Mouse (Mus musculus): ENCODE results near the gene Zfp991. TPM values are rescaled to one million over a fixed set of nuclear protein-coding genes. Genes with fewer than 3 reads are reported as not detected.
"Not testable (repeated sequence)": the region's sequence is repeated elsewhere in the genome, so short reads cannot be mapped to it uniquely, and the experiment has no call there.

The Zfp991 gene
- 1.9 and 2.1 TPM in 2 replicates for polyA plus RNA-seq (2015; fragmentation: Nextera tagmentation; extraction: Ambion mirVana)

- ATAC-seq; DNase-seq (ENCODE audit: low spot score); H3K9ac ChIP-seq (replicated peaks; ENCODE audit: low read depth); H3K27me3 ChIP-seq (replicated peaks; ENCODE audit: insufficient read depth, low read length); H3K36me3 ChIP-seq (ENCODE audit: insufficient read depth, low read length); H3K4me1 ChIP-seq (ENCODE audit: insufficient read depth, low read depth, low read length); H3K27ac ChIP-seq (ENCODE audit: low read length); H3K4me2 ChIP-seq (replicated peaks; ENCODE audit: low read depth, low read length); H3K4me3 ChIP-seq (ENCODE audit: low read depth, low read length); H3K9me3 ChIP-seq (ENCODE audit: low read length): not testable (repeated sequence)
- 35% methylated on average over 2 of the region's 15 CpGs for WGBS
These were observed at the start of gene Zfp991 for GRCm38 (mm10) chr4:147131837-147132459. TSS of gene Zfp991 (plus strand) at chr4:147132038.

GRCm38 (mm10) chr4:147095641-147096040 lies 36.2 kb upstream of the Zfp991 start:
- H3K27ac ChIP-seq (ENCODE audit: low read length); ATAC-seq; H3K4me2 ChIP-seq (replicated peaks; ENCODE audit: low read depth, low read length); H3K9ac ChIP-seq (replicated peaks; ENCODE audit: low read depth); H3K9me3 ChIP-seq (ENCODE audit: low read length); DNase-seq (ENCODE audit: low spot score); H3K4me3 ChIP-seq (ENCODE audit: low read depth, low read length); H3K4me1 ChIP-seq (ENCODE audit: insufficient read depth, low read depth, low read length); H3K36me3 ChIP-seq (ENCODE audit: insufficient read depth, low read length); H3K27me3 ChIP-seq (replicated peaks; ENCODE audit: insufficient read depth, low read length): not testable (repeated sequence)
- 59% methylated on average over 2 of the region's 2 CpGs for WGBS

- H3K4me1 ChIP-seq (ENCODE audit: insufficient read depth, low read depth, low read length); H3K27me3 ChIP-seq (replicated peaks; ENCODE audit: insufficient read depth, low read length); H3K9me3 ChIP-seq (ENCODE audit: low read length); ATAC-seq; H3K27ac ChIP-seq (ENCODE audit: low read length); H3K9ac ChIP-seq (replicated peaks; ENCODE audit: low read depth); H3K36me3 ChIP-seq (ENCODE audit: insufficient read depth, low read length): not testable (repeated sequence)
- peak; percentile 2 for DNase-seq (ENCODE audit: low spot score)
- H3K4me2 ChIP-seq (replicated peaks; ENCODE audit: low read depth, low read length) = peak overlapping the region; percentile 46
- H3K4me3 ChIP-seq (ENCODE audit: low read depth, low read length) = peak overlapping the region; percentile 24; the same call in 1 of the 2 replicates
- 5% methylated on average over 68 of the region's 109 CpGs for WGBS
These were observed 29.9 kb upstream of the Zfp991 start for GRCm38 (mm10) chr4:147101666-147102626.

DNA sequence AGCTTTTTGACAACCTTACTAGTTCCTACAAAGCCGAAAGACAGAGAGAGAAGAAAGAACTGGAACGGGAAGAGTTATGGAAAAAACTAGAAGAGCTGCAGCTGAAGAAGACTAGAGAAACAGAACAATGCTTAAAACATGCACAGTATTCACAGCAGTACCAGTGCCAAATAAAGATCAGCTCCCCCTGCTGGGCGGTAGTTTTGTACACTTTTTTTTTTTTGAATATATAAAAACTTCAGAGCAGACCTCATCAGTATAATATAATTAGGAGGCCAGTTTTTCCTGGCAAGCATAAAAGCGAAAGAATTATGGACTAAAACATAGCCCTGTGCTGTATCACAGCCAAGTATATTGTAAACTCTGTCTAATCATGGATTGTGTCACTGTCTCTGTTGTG lies 28.0 kb upstream of the Zfp991 start:
- H3K36me3 ChIP-seq (ENCODE audit: insufficient read depth, low read length); ATAC-seq; H3K9ac ChIP-seq (replicated peaks; ENCODE audit: low read depth); H3K27ac ChIP-seq (ENCODE audit: low read length); H3K4me3 ChIP-seq (ENCODE audit: low read depth, low read length); H3K4me2 ChIP-seq (replicated peaks; ENCODE audit: low read depth, low read length); H3K27me3 ChIP-seq (replicated peaks; ENCODE audit: insufficient read depth, low read length); H3K9me3 ChIP-seq (ENCODE audit: low read length); H3K4me1 ChIP-seq (ENCODE audit: insufficient read depth, low read depth, low read length): not testable (repeated sequence)
- DNase-seq (ENCODE audit: low spot score) = peak; percentile 2
- WGBS = 43% methylated on average over 4 of the region's 4 CpGs

GRCm38 (mm10) chr4:147117839-147118238 lies 14.0 kb upstream of the Zfp991 start:
- 61% methylated on average over 2 of the region's 3 CpGs for WGBS
- H3K36me3 ChIP-seq (ENCODE audit: insufficient read depth, low read length); H3K4me2 ChIP-seq (replicated peaks; ENCODE audit: low read depth, low read length); ATAC-seq; H3K4me3 ChIP-seq (ENCODE audit: low read depth, low read length); H3K27me3 ChIP-seq (replicated peaks; ENCODE audit: insufficient read depth, low read length); H3K27ac ChIP-seq (ENCODE audit: low read length); H3K9ac ChIP-seq (replicated peaks; ENCODE audit: low read depth); DNase-seq (ENCODE audit: low spot score); H3K4me1 ChIP-seq (ENCODE audit: insufficient read depth, low read depth, low read length); H3K9me3 ChIP-seq (ENCODE audit: low read length): not testable (repeated sequence)

DNA sequence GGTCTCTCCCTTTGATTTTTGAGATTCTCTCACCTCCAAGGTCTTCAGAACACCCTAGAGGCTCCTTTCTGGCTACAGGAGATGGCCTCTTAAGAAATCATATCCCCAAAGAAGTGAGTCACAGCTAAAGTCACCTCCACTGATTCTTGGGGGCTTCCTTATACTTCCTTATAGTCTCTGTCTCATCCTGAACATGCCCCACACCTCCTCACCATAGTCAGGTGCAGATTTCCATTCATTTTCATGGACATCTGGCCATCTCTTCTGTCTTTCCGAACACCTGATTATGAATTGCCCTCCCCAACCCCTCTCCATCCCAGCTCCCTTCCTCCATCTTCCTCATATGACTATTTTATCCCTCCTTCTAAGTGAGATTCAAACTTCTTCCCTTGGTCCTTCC lies 9.6 kb upstream of the Zfp991 start:
- not testable (repeated sequence) for ATAC-seq; H3K4me1 ChIP-seq (ENCODE audit: insufficient read depth, low read depth, low read length); H3K4me2 ChIP-seq (replicated peaks; ENCODE audit: low read depth, low read length); H3K9ac ChIP-seq (replicated peaks; ENCODE audit: low read depth); H3K36me3 ChIP-seq (ENCODE audit: insufficient read depth, low read length); H3K4me3 ChIP-seq (ENCODE audit: low read depth, low read length); H3K27me3 ChIP-seq (replicated peaks; ENCODE audit: insufficient read depth, low read length); H3K27ac ChIP-seq (ENCODE audit: low read length)
- DNase-seq (ENCODE audit: low spot score) = peak; percentile 4
- H3K9me3 ChIP-seq (ENCODE audit: low read length) = peaks cover 14% of the 10 kb centered on the region
- 69% methylated on average over 1 of the region's 1 CpGs for WGBS

DNA sequence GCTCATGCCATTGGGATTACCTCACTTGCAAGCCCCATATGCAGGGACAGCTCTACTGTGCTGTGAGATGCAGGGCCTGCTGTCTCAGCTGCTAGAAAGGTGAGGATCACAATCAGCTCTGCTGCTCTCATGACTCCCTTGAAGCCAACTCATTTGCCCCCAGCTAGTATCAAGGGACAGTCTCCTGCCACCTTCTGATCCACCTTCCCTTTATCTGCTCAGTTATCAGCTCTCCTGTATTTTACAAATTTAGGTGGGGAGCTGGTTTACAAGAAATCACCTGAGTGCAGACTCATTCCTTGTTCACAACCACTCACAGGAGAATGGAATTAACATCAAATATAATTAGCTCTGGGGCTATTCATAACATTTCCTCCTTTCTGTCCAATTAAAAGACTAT lies 8.0 kb upstream of the Zfp991 start:
- H3K4me1 ChIP-seq (ENCODE audit: insufficient read depth, low read depth, low read length); ATAC-seq; H3K9ac ChIP-seq (replicated peaks; ENCODE audit: low read depth); DNase-seq (ENCODE audit: low spot score); H3K4me2 ChIP-seq (replicated peaks; ENCODE audit: low read depth, low read length); H3K36me3 ChIP-seq (ENCODE audit: insufficient read depth, low read length); H3K27me3 ChIP-seq (replicated peaks; ENCODE audit: insufficient read depth, low read length); H3K27ac ChIP-seq (ENCODE audit: low read length); H3K4me3 ChIP-seq (ENCODE audit: low read depth, low read length): not testable (repeated sequence)
- peaks cover 14% of the 10 kb centered on the region for H3K9me3 ChIP-seq (ENCODE audit: low read length)

GRCm38 (mm10) chr4:147124400-147125306 lies 7.2 kb upstream of the Zfp991 start:
- WGBS = 9% methylated on average over 45 of the region's 48 CpGs
- Histone ChIP-seq H3K9ac (replicated peaks; ENCODE audit: low read depth) (peak overlapping the region; percentile 41; the same call in 1 of the 2 replicates), H3K9me3 (ENCODE audit: low read length) (peaks cover 14% of the 10 kb centered on the region), H3K4me2 (replicated peaks; ENCODE audit: low read depth, low read length) (peak overlapping the region; percentile 67), H3K4me3 (ENCODE audit: low read depth, low read length) (peak overlapping the region; percentile 40)
- H3K27ac ChIP-seq (ENCODE audit: low read length); H3K4me1 ChIP-seq (ENCODE audit: insufficient read depth, low read depth, low read length); H3K36me3 ChIP-seq (ENCODE audit: insufficient read depth, low read length); H3K27me3 ChIP-seq (replicated peaks; ENCODE audit: insufficient read depth, low read length): not testable (repeated sequence)
- ATAC-seq (peak; percentile 89), DNase-seq (ENCODE audit: low spot score) (peak; percentile 39)

- not testable (repeated sequence) for DNase-seq (ENCODE audit: low spot score); H3K4me1 ChIP-seq (ENCODE audit: insufficient read depth, low read depth, low read length); H3K27me3 ChIP-seq (replicated peaks; ENCODE audit: insufficient read depth, low read length); ATAC-seq; H3K9ac ChIP-seq (replicated peaks; ENCODE audit: low read depth); H3K27ac ChIP-seq (ENCODE audit: low read length); H3K36me3 ChIP-seq (ENCODE audit: insufficient read depth, low read length)
- H3K4me2 ChIP-seq (replicated peaks; ENCODE audit: low read depth, low read length) = peak overlapping the region; percentile 67
- peak overlapping the region; percentile 40; the same call in 1 of the 2 replicates for H3K4me3 ChIP-seq (ENCODE audit: low read depth, low read length)
- H3K9me3 ChIP-seq (ENCODE audit: low read length) = peaks cover 14% of the 10 kb centered on the region
- 17% methylated on average over 4 of the region's 4 CpGs for WGBS
These were observed 6.5 kb upstream of the Zfp991 start for GRCm38 (mm10) chr4:147125326-147125725.
